Mouse (Mus musculus) cerebellum, adult 11 months (tissue): ENCODE results near the gene Fam19a3.
"Not testable (repeated sequence)": the region's sequence is repeated elsewhere in the genome, so short reads cannot be mapped to it uniquely, and the experiment has no call there.

Experiments
- DNase-seq: peaks from one replicate; pipeline ENCODE4 v3.0.0; 2022

Fam19a3 gene

DNA sequence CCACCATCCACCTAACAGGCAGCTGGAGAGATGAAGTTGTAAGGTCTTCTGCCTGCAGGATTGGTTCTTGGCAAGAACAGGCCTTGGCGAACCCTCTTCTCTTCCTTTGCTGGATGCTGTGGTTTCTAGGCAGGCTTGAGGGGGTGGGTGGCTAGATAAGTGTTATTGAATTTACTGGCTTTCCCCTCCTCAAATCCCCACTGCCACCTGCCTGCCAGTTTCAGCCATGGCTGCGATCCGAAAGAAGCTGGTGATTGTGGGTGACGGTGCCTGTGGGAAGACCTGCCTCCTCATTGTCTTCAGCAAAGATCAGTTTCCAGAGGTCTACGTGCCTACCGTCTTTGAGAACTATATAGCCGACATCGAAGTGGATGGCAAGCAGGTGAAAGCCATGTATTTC lies 10.0 kb upstream of the Fam19a3 start:
- DNase-seq = no peak

DNA sequence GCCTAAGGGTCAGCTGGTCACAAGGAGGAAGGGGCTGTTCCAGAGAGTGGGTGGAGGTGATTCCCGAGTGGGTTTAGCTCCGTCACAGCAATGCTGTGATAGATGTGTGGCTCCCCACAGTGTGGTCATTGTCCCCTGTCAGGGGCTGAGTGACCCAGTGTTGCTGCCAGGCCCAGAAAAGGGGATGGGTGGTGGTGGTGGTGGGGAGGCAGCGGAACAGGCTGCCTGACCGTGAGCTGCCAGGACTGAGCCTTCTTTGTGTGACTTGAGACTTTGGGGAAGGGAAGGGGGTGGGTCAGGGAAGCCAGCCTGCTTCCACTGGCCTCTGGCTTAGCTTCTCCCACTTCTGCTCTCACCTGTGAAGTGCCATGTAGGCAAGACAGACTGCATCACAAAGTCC lies 9.4 kb upstream of the Fam19a3 start:
- no peak for DNase-seq

DNA sequence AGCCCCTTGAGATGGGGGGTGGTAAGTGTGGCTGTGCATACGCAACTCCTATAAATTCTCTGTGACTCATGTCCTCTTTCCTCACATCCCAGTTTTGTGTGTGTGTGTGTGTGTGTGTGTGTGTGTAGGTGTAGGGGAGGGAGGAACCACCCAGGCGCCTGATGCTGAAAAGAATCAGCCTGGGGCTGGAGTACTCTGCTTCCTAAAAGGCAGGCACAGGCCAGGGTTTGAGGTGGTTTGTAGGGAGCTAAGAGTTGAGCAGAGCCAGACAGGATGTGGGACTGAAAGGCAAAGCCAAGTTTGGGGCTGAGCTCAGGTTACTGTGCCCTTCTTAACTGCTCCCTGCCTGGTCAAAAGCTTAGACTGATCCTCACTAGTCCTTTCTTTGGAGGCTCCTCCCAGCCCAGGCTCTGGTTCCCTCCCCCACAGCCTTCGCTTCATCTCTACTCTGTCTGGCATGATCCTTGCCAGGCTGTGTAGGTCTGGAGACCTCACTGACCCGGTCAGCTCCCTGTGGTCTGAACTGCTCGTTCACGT lies 8.8 kb upstream of the Fam19a3 start:
- DNase-seq = no peak

DNA sequence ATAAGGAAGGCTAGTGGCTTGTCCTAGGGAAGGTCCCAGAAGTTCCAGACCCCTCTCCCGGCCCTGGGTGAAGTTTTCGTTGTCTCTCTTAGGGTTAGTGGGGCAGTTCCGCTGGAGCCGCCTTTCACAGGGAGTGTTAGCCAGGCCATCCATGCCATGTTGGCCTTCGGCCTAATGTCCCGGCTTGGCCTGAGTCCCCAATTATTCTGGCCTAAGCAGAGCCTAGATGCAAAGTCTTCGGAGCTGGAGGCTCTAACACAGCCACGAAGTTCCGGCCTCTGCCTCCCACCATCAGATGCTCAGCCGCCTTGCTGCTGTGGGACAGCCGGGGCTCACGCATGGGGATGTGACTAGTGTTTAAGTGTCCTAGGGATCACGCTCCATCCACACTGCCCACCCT lies 8.2 kb upstream of the Fam19a3 start:
- DNase-seq = no peak

DNA sequence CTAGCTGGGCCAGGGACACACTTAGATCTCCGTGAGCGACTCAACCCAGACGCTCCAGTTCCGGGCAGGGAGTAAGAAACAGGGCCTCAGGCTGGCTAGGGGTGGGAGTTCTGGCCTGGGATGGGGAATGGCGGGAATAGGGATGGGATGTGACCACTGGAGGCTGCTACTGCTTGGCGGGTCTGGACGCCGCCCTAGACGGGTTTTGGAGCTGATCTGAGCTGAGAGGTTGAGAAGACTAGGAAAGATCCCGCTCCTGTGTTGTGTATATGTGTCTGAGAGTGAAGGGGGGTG lies 7.6 kb upstream of the Fam19a3 start:
- no peak for DNase-seq

DNA sequence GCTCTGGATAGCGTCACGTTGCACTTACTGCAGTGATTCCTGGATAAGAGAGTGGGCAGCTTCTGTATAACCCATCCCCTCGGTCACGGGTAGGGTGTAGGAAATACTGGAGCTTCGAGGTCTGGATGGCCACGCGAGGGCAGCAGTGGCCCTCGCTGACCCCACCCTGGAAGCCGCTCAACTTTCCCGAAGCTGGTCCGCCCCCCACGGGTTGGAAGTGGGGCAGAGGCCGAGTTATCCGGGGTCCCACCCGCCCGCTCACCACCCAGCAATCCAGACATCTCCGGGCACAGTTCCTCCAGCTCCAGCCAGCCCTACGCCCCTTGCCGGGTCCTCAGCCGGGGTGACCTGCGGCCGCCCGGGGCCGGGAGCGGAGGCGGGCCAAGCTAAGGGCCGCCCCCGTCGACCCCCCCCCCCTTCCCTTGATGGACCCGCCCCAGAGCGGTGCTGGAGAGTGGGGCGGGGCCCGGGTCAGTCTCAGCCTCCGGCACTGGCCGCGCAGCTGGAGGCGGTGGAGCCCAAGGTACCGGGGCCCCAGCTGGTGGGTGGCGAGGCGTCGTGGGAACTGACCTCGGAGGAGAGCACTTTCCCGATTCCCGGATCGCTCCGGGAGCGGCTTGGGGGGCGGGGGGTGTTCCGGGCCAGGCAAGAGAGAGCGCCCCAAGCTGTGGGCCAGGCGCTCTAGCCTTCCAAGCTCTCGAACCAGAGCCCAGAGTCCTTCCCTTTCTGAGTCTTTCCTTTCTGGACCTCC lies 7.1 kb upstream of the Fam19a3 start:
- peak; percentile 32 for DNase-seq

DNA sequence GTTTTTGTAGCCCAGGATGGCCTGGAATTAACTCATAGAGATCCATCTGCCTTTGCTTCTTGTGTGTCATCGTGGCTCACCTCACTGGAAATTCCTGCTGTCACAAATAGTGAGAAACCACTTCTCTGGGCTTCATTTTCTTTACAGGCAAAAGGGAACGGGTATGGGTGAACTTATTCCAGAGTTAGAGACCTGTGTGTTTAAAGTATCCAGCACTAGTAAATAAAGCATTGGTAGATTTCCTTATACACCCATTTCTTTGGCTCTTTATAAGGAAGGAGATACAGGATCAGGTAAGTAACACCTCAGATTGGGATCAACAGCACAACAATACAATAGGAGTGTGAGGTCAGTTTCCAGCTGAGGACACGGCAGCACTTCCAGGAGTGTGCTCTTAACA lies 6.4 kb upstream of the Fam19a3 start, which contains the start of gene Rhoc:
Rhoc (plus strand) TSS at position 301 of the 400 bp plus-strand sequence.
- no peak for DNase-seq

DNA sequence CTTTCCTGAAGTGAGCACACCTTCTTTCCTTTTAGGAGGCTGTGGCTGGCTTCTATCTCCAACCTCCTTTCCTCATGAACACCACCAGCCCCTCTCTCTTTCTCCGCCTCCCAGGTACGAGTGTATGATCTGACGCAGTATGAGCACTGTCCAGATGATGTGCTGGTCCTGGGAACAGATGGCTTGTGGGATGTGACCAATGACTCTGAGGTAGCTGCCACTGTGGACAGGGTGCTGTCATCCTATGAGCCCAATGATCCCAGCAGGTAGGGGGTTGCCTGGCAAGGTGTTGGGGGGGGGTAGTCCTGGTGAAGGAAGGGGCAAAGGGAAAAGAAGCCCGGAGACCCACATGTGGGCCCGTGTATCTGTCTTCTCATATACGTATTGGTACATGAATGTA lies 3.6 kb upstream of the Fam19a3 start:
- no peak for DNase-seq

DNA sequence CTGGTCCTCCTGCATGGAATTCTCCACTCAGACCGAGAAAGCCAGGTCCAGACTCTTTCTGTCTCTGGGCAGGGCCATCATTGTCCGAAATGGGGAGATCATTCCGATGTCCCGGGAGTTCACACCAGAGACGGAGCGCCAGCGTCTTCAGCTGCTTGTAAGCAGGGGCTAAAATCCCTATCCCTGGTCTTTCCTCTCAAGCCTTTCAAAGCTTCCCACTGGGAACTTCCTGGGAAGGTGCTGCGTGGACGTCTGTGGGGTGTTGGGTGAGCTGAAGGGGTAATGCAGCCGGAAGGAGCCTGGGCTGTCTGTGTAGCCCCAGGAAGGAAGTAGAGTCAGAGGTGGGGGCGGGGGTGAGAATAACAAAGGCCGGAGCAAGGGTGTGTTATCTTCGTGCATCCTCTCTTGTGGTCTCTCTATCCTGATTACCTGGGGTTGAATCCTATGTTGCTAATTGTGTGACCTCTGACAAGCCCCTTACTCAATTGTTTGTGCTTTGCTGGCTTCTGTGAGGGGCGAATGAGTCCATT lies 2.4 kb upstream of the Fam19a3 start:
- DNase-seq = no peak

DNA sequence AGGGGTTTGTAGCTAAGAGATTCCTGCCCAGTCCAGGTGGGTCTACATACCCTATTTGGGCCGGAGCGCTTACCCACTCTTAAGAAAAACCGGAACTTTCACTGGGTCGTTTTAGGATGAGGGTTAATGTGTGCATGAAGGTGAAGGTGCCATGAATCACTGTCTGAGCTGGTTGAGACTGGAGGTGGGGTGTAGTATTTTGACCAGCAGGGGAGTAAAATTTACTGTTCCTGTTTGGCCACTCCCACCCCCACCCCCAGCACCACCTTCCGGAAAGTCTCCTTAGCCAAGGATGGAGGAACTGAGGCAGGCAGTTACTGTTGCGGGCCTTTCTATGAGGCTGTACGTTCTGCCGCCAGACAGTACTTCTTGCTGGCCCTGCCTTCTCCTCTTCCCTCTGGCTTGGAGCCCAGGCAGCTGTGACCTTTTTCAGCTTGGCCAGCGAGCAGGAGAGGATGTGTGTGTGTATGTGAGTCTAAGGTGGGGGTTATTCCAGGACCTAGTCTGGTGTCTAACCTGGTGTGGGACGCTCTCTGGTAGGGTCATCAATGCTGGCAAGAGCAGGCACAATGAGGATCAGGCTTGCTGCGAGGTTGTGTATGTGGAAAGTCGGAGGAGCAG lies 531 bp upstream of the Fam19a3 start:
- no peak for DNase-seq

DNA sequence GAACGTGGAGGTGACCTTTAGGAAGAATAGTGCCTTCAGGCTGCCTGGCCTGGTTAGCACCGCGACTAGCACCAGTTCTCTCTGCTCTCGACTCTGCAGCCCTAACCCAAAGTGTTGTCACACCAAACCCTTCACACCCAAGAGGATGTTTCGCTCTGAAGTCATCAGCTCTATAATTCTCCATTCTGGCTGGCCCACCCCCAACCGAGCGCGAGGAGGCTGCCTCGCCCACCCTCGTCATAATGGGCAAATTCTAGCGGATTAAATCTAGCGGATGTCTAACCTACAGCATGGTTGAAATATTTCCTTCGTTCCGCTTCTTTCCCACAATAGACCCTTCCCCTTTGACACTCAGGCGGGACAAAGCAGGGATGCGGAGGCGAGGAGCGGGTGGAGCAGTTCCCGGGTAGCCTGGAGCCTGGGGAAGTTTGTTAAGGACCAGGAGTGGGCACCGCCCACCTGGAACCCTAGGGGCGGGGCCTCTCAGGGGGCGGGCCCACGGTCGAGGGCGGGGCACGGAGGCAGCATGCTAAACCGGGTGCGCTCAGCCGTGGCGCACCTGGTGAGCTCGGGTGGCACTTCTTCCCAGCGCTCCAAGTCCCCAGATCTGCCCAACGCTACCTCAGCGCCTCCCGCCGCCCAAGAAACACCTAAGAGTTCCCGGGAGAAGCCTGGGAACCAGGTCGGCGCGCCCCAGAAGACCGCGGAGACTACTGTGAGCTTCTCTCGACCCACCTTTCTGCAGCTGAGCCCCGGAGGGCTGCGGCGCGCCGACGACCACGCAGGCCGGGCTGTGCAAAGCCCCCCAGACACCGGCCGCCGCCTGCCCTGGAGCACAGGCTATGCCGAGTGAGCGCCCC lies 849 bp downstream of the Fam19a3 start, which contains the start of gene Ppm1j:
Ppm1j (plus strand) TSS at position 496 of the 860 bp plus-strand sequence.
- no peak for DNase-seq

DNA sequence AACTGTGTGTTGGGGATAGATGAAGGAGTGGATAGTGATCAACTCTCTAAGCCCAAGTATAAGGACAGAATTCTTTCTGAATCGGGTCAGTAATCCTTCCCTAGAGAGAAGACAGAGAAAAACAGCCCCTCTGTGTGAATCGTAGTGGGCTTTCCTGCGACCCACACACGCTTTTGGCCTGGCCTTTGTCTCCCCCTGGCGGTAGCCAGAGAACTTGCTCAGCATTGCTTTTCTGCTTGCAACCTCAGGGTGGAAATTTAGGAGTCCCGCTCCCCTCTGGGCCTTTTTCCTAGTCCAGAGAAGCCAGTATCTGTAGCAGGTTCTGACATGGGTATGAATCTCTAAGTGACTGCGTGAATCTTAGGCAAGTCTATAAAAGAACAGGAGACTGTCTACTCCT lies 1.7 kb downstream of the Fam19a3 start:
- DNase-seq = no peak

DNA sequence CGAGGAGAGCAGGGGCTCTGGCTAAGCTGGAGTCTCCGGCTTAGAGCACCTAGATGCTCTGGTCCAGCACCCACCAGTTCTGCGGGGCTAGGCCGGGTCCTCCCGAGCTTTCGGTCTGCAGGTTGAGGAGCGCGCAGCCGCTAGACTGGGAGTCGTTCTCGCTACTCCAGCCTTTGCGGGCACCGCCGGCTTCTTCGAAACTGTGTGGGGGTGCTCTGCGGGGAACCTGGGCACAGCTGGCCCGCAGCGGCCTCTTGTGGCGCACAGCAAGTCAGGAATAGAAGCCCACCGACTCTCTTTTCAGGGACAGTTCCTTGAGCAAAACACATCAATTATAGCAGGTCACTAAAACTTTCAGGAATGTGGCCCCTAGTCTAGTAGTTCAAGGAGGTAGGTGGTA lies 4.3 kb downstream of the Fam19a3 start:
- no peak for DNase-seq

DNA sequence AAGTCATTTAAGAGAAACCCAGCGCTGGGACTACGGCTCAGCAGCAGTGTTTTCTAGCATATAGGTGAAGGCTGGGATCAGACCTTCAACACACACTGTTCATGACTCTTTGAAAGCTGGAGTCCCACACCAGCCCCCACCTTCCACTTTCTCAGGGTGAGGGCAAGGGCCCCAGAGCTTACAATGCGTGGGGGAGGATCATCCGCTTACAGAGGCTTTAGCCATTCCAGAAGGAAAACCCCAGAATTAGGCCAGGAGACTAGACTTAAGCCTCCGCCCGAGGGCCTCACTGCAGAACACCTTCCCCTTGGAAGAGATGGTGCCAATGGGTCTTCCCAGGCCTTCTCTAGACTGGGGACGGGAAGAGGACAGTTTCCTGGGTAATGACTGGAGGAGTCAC lies 8.3 kb downstream of the Fam19a3 start:
- no peak for DNase-seq

DNA sequence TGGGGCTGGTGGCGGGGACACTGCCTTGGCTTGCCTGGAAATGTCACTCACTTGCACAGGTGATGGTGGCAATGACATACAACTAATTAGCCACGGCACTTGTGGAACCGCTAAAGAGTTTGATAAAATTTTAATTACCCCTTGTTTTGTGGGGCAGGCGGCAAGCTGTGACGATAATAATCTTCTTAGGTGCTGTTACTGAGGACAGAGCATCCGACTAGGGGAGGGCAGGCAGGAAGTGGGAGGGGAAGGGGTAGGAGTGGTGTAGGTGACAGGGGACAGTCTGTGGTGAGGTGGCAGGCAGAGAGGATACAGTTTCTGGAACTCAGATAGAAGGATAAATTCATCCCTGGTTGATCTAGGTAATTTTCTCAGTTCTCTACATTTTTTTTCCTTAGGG lies 10.2 kb downstream of the Fam19a3 start:
- no peak for DNase-seq

DNA sequence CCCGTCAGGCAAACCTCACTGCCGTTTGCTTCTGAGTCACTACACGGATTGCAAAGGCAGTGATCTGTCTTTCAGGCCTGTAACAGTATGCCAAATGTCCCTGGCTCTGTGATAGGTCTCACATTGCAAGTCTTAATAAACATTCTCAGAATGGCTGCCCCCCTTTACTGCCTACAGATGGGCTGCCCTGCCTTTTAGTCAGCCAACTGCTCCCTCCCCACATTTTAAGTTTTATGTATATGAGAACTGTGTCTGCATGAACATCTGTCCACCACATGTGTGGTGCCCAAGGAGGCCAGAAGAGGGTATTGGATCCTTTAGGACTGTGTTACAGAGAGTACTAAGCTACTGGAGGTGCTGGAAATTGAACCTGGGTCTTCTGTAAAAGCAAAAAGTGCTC lies 10.7 kb downstream of the Fam19a3 start:
- DNase-seq = no peak

DNA sequence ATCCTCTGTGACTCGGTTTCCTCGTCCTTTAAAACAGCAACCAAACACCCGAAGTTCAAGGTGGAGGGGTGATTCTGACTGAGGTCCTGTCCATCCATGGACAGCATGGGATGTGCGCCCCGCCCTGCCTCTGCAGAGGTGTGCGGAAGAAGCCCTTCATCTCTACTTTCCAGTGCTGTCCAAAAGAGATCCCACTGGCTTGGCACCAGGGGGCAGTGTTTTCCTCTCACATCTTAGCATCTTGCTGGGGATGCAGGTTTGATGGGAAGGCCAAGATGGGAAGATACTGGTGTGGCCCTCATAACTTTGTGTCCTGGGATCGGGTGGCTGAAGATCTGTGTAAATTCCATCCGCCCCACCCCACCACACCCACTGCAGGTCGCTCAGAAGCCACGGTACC lies 11.6 kb downstream of the Fam19a3 start:
- DNase-seq = no peak

DNA sequence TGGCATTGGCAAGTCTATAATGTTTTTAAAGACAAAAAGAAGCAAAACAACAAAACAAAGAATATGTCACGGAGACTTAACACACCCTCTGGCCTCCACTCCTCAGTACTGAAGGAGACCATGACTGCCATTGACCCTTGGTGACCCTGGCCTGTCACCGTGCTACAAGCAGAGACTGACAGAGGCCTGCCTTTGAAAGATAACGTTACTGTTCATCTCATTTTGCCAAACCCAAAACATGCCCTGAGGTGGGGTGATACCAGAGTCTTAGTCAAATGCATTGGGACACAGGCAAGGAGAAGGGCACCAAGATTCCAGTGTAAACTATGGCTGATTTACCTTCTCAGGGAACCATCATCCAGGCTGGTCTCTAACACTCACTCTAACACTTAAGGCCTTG lies 12.5 kb downstream of the Fam19a3 start:
- no peak for DNase-seq

DNA sequence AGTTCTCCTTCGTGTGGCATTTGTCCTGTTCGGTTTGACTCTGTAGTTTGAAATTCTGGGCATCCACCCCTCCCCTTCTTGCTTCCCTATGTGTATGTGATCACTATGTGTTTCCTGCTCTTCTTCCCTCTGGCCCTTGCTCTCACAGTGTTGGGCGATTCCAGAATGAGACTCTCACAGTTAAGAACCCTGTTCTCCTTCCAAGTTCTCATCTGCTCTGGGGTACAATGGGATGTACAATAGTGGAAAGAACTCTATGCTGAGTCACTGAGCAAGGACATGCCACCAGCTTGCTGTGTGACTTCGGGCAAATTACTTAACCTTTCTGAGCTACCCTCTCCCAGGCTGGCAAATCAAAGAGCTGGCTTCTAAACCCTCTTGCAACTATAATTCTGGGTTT lies 13.9 kb downstream of the Fam19a3 start:
- DNase-seq = no peak

DNA sequence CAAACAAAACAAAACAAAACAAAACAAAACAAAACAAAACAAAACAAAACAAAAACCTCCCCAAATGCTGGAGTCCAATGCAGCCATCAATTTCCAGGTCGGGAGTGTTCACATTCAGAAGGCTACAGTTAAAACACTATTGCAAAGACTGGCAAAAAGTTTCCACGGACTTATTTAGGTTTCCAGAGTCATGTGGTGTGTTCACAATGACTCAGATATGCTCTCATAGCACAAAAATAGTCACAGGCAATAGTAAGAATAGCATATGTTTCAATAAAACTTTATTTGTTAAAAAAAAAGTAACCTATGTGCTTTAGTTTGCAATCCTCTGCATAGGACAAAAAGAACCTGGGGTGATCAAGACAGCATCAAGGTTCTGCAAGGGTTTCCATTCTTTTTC lies 14.5 kb downstream of the Fam19a3 start:
- DNase-seq = no peak

DNA sequence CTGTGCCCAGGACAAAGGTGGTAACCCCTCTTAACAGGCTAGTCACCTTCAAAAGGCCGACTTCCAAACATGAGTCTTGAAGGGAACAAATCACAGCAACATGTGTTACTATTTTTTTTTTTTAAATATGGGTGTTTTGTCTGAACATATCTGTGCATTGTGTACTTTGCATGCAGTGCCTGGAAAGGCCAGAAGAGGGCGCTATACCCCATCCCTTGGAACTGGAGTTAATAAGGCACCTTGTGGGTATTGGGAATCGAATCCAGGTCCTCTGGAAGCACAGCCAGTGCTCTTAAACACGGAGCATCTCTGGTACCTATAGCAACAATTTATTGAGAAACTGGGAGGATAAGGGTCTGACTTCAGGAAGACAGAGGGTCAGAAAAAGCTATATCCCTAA lies 16.6 kb downstream of the Fam19a3 start:
- DNase-seq = no peak

DNA sequence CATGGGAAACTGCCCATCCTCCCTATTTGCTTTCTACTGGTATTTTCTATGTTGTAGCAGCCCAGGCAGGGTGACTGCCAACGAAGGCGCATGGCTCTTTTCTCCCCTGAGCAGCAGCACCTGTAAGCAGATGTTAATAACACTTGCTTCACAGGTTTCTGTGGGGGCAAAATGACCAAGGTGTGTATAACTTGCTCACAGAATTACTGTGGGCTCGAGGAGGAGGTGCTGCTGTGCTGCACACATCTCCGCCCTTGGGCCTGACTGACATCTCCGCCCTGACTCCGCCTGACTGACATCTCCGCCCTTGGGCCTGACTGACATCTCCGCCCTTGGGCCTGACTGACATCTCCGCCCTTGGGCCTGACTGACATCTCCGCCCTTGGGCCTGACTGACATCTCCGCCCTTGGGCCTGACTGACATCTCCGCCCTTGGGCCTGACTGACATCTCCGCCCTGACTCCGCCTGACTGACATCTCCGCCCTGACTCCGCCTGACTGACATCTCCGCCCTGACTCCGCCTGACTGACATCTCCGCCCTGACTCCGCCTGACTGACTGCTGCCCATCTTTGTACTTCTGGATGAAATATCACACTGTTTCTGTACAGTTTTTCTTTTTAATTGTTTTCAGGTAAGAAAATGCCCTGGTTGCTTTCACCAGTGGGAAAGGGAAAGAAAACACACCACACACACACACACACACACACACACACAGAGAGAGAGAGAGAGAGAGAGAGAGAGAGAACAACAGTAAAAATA lies 19.4 kb downstream of the Fam19a3 start:
- not testable (repeated sequence) for DNase-seq

DNA sequence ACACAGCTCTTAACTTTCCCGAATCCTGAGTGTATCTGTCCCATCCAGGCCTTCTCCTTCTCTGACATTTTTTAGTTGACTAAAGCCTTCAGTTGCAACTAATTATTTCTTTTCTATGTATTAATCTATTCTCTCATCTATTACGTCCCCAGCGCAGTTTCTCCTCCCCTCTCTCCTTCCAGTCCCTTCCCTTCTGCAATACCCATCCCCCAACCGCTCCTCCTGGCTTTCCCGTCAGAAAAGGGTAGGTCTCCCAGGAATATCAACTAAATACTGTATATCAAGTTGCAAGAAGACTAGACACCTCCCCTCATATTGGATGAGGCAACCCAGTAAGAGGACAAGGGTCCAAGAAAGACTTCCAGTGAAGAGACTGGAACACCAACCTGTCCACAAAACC lies 22.8 kb downstream of the Fam19a3 start:
- DNase-seq = no peak
